Mouse (Mus musculus): ENCODE data around the gene Otog.

- TF ChIP-seq POLR2A (IDR thresholded peaks at IDR 0.05; ENCODE audit: low read depth, low read length): no peak
- TF ChIP-seq CTCF (IDR thresholded peaks at IDR 0.05; ENCODE audit: borderline replicate concordance, insufficient read depth, low read length): no peak
These were observed 108.0 kb downstream of the Otog start for GRCm38 (mm10) chr7:46348813-46349212.

All from embryonic fibroblast, embryonic 13.5 days (primary cell).